Mouse (Mus musculus): ENCODE measurements around the gene Grk2. TPM values are rescaled to one million over a fixed set of nuclear protein-coding genes. Genes with fewer than 3 reads are reported as not detected.
A peak's percentile ranks its signal among the peaks of the same experiment; 100 is the strongest.

Grk2 gene
- polyA plus RNA-seq, 1 experiment: 226 TPM

GRCm38 (mm10) chr19:4302936-4303639, 2.9 kb downstream of the Grk2 start:
- peak overlapping the region; percentile 93 for H3K27ac ChIP-seq (ENCODE audit: insufficient read depth, low read length)
- H3K4me1 ChIP-seq (ENCODE audit: control insufficient read depth, insufficient read depth, low read length): peaks cover 58% of the 10 kb centered on the region
- 7% methylated on average over 7 of the region's 7 CpGs for WGBS
- TF ChIP-seq POLR2A (IDR thresholded peaks at IDR 0.05; ENCODE audit: borderline replicate concordance, insufficient read depth, low read length) (no peak), CTCF (IDR thresholded peaks at IDR 0.05; ENCODE audit: borderline replicate concordance, insufficient read depth, low read depth, low read length) (no peak)
- H3K27me3 ChIP-seq (ENCODE audit: control insufficient read depth, insufficient read depth, low read length): no peaks in the 10 kb centered on the region
- peak; percentile 93 to 98 for DNase-seq
- H3K4me3 ChIP-seq (replicated peaks; ENCODE audit: insufficient read depth, low read depth, low read length): peak overlapping the region; percentile 42

- DNase-seq: peak; percentile 58 to 66
- Histone ChIP-seq H3K4me1 (ENCODE audit: control insufficient read depth, insufficient read depth, low read length) (peaks cover 69% of the 10 kb centered on the region), H3K27me3 (ENCODE audit: control insufficient read depth, insufficient read depth, low read length) (no peaks in the 10 kb centered on the region), H3K27ac (ENCODE audit: insufficient read depth, low read length) (peak overlapping the region; percentile 92), H3K4me3 (replicated peaks; ENCODE audit: insufficient read depth, low read depth, low read length) (peak overlapping the region; percentile 42)
- no peak for TF ChIP-seq CTCF (IDR thresholded peaks at IDR 0.05; ENCODE audit: borderline replicate concordance, insufficient read depth, low read depth, low read length)
- no peak for TF ChIP-seq POLR2A (IDR thresholded peaks at IDR 0.05; ENCODE audit: borderline replicate concordance, insufficient read depth, low read length)
- WGBS: 6% methylated on average over 21 of the region's 21 CpGs
Observed at GRCm38 (mm10) chr19:4301735-4302651, 4.0 kb downstream of the Grk2 start.

GRCm38 (mm10) chr19:4300852-4301734, 4.9 kb downstream of the Grk2 start:
- H3K27me3 ChIP-seq (ENCODE audit: control insufficient read depth, insufficient read depth, low read length): no peaks in the 10 kb centered on the region
- H3K27ac ChIP-seq (ENCODE audit: insufficient read depth, low read length): peak overlapping the region; percentile 92
- H3K4me1 ChIP-seq (ENCODE audit: control insufficient read depth, insufficient read depth, low read length): peaks cover 72% of the 10 kb centered on the region
- 15% methylated on average over 11 of the region's 11 CpGs for WGBS
- TF ChIP-seq CTCF (IDR thresholded peaks at IDR 0.05; ENCODE audit: borderline replicate concordance, insufficient read depth, low read depth, low read length) (no peak), POLR2A (IDR thresholded peaks at IDR 0.05; ENCODE audit: borderline replicate concordance, insufficient read depth, low read length) (no peak)
- peak overlapping the region; percentile 42 for H3K4me3 ChIP-seq (replicated peaks; ENCODE audit: insufficient read depth, low read depth, low read length)
- DNase-seq: no peak

GRCm38 (mm10) chr19:4300271-4300704, 5.7 kb downstream of the Grk2 start:
- DNase-seq: peak in 1 of 2 experiments; percentile 63
- TF ChIP-seq CTCF (IDR thresholded peaks at IDR 0.05; ENCODE audit: borderline replicate concordance, insufficient read depth, low read depth, low read length): no peak
- no peak for TF ChIP-seq POLR2A (IDR thresholded peaks at IDR 0.05; ENCODE audit: borderline replicate concordance, insufficient read depth, low read length)
- Histone ChIP-seq H3K4me3 (replicated peaks; ENCODE audit: insufficient read depth, low read depth, low read length) (no peak overlapping the region), H3K27ac (ENCODE audit: insufficient read depth, low read length) (peak overlapping the region; percentile 42), H3K27me3 (ENCODE audit: control insufficient read depth, insufficient read depth, low read length) (no peaks in the 10 kb centered on the region), H3K4me1 (ENCODE audit: control insufficient read depth, insufficient read depth, low read length) (peaks cover 77% of the 10 kb centered on the region)
- WGBS: 5% methylated on average over 7 of the region's 7 CpGs

GRCm38 (mm10) chr19:4299574-4300270, 6.3 kb downstream of the Grk2 start:
- DNase-seq: no peak
- H3K27me3 ChIP-seq (ENCODE audit: control insufficient read depth, insufficient read depth, low read length): no peaks in the 10 kb centered on the region
- no peak overlapping the region for H3K4me3 ChIP-seq (replicated peaks; ENCODE audit: insufficient read depth, low read depth, low read length)
- H3K27ac ChIP-seq (ENCODE audit: insufficient read depth, low read length): peak overlapping the region; percentile 42
- TF ChIP-seq CTCF (IDR thresholded peaks at IDR 0.05; ENCODE audit: borderline replicate concordance, insufficient read depth, low read depth, low read length): no peak
- no peak for TF ChIP-seq POLR2A (IDR thresholded peaks at IDR 0.05; ENCODE audit: borderline replicate concordance, insufficient read depth, low read length)
- H3K4me1 ChIP-seq (ENCODE audit: control insufficient read depth, insufficient read depth, low read length): peaks cover 80% of the 10 kb centered on the region
- WGBS: 32% methylated on average over 6 of the region's 6 CpGs

GRCm38 (mm10) chr19:4299126-4299525, 6.9 kb downstream of the Grk2 start:
- Histone ChIP-seq H3K4me3 (replicated peaks; ENCODE audit: insufficient read depth, low read depth, low read length) (no peak overlapping the region), H3K4me1 (ENCODE audit: control insufficient read depth, insufficient read depth, low read length) (peaks cover 83% of the 10 kb centered on the region), H3K27me3 (ENCODE audit: control insufficient read depth, insufficient read depth, low read length) (no peaks in the 10 kb centered on the region), H3K27ac (ENCODE audit: insufficient read depth, low read length) (peak overlapping the region; percentile 42; the same call in 1 of the 2 replicates)
- TF ChIP-seq CTCF (IDR thresholded peaks at IDR 0.05; ENCODE audit: borderline replicate concordance, insufficient read depth, low read depth, low read length) (no peak), POLR2A (IDR thresholded peaks at IDR 0.05; ENCODE audit: borderline replicate concordance, insufficient read depth, low read length) (no peak)
- no peak for DNase-seq
- 81% methylated on average over 7 of the region's 7 CpGs for WGBS

Measured in cerebellum, adult 2 months (tissue).